Mouse (Mus musculus): ENCODE measurements around the gene Tgtp2. TPM values are rescaled to one million over a fixed set of nuclear protein-coding genes. Genes with fewer than 3 reads are reported as not detected.
"Not testable (repeated sequence)": the region's sequence is repeated elsewhere in the genome, so short reads cannot be mapped to it uniquely, and the experiment has no call there.

Gene Tgtp2
- polyA plus RNA-seq, 1 experiment = 0.16 TPM

DNA sequence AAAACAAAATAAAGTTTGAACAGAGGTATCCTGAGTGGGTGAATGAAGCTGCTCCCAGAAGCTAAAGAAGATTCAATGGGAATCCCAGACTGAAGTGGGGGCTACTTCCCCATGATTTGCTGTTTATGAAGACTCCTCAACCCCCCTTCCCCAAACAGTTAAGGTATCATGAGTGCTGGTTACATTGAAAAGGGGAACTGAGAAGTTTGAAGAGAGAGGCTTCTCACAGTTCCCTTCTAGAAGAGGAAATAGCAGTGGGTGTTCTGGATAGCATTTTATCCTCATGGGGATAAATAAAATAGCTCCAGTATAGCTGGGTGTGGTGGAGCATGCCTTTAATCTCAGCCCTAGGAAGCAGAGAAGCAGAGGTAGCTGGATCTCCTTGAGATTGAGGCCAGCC lies 13.9 kb downstream of the Tgtp2 start:
- not testable (repeated sequence) for H3K36me3 ChIP-seq (ENCODE audit: control insufficient read depth, insufficient read depth); H3K79me2 ChIP-seq (ENCODE audit: control insufficient read depth, insufficient read depth); H3ac ChIP-seq (ENCODE audit: control insufficient read depth, insufficient read length); H3K4me3 ChIP-seq; H3K27me3 ChIP-seq (ENCODE audit: control insufficient read depth, insufficient read depth, insufficient read length); H3K4me2 ChIP-seq (ENCODE audit: low read depth)

GRCm38 (mm10) chr11:49012074-49012473 lies 51.9 kb downstream of the Tgtp2 start:
- H3K4me3 ChIP-seq; H3K79me2 ChIP-seq (ENCODE audit: control insufficient read depth, insufficient read depth); H3K36me3 ChIP-seq (ENCODE audit: control insufficient read depth, insufficient read depth); H3K4me2 ChIP-seq (ENCODE audit: low read depth); H3ac ChIP-seq (ENCODE audit: control insufficient read depth, insufficient read length); H3K27me3 ChIP-seq (ENCODE audit: control insufficient read depth, insufficient read depth, insufficient read length): not testable (repeated sequence)

Other genes with a start within 250 kb of the Tgtp2 start
- gene Trim41, start 246.9 kb downstream of the Tgtp2 start, polyA plus RNA-seq (2012; fragmentation: generic; extraction: Trizol) = 31.3 TPM
- 5.4 TPM for gene Trim7, start 238.1 kb downstream of the Tgtp2 start, polyA plus RNA-seq (2012; fragmentation: generic; extraction: Trizol)
- gene Gm12184, start 237.6 kb downstream of the Tgtp2 start, polyA plus RNA-seq (2012; fragmentation: generic; extraction: Trizol) = 13.2 TPM
- gene Irgm1, start 192.5 kb downstream of the Tgtp2 start, polyA plus RNA-seq (2012; fragmentation: generic; extraction: Trizol) = 6.9 TPM
- gene Gm5431, start 162.0 kb downstream of the Tgtp2 start, polyA plus RNA-seq (2012; fragmentation: generic; extraction: Trizol) = not detected
- 11.3 TPM for gene Psme2b, start 118.0 kb downstream of the Tgtp2 start, polyA plus RNA-seq (2012; fragmentation: generic; extraction: Trizol)
- 0.05 TPM for gene Olfr56, start 85.3 kb downstream of the Tgtp2 start, polyA plus RNA-seq (2012; fragmentation: generic; extraction: Trizol)
- 1.1 TPM for gene 9930111J21Rik1, start 84.8 kb downstream of the Tgtp2 start, polyA plus RNA-seq (2012; fragmentation: generic; extraction: Trizol)
- 0.10 TPM for gene Gm12185, start 72.0 kb downstream of the Tgtp2 start, polyA plus RNA-seq (2012; fragmentation: generic; extraction: Trizol)
- 0.04 TPM for gene Tgtp1, start 70.0 kb downstream of the Tgtp2 start, polyA plus RNA-seq (2012; fragmentation: generic; extraction: Trizol)
- 1.4 TPM for gene 9930111J21Rik2, start 13.0 kb downstream of the Tgtp2 start, polyA plus RNA-seq (2012; fragmentation: generic; extraction: Trizol)
- 1.00 TPM for gene Ifi47, start 12.4 kb upstream of the Tgtp2 start, polyA plus RNA-seq (2012; fragmentation: generic; extraction: Trizol)
- gene Olfr1396, start 50.7 kb upstream of the Tgtp2 start, polyA plus RNA-seq (2012; fragmentation: generic; extraction: Trizol) = not detected
- not detected for gene Olfr1395, start 78.1 kb upstream of the Tgtp2 start, polyA plus RNA-seq (2012; fragmentation: generic; extraction: Trizol)
- gene Olfr1394, start 90.2 kb upstream of the Tgtp2 start, polyA plus RNA-seq (2012; fragmentation: generic; extraction: Trizol) = not detected
- gene Btnl9, start 123.0 kb upstream of the Tgtp2 start, polyA plus RNA-seq (2012; fragmentation: generic; extraction: Trizol) = not detected
- 5.6 TPM for gene Zfp62, start 139.1 kb upstream of the Tgtp2 start, polyA plus RNA-seq (2012; fragmentation: generic; extraction: Trizol)
- 45.8 TPM for gene Mgat1, start 180.0 kb upstream of the Tgtp2 start, polyA plus RNA-seq (2012; fragmentation: generic; extraction: Trizol)
- not detected for gene Olfr1393, start 214.1 kb upstream of the Tgtp2 start, polyA plus RNA-seq (2012; fragmentation: generic; extraction: Trizol)
- not detected for gene Olfr1392, start 221.1 kb upstream of the Tgtp2 start, polyA plus RNA-seq (2012; fragmentation: generic; extraction: Trizol)
- gene Olfr10, start 240.5 kb upstream of the Tgtp2 start, polyA plus RNA-seq (2012; fragmentation: generic; extraction: Trizol) = not detected